Mouse (Mus musculus) hematopoietic stem cell, adult 5-6 weeks (primary cell): ENCODE results near the gene Hrct1. TPM values are rescaled to one million over a fixed set of nuclear protein-coding genes. Genes with fewer than 3 reads are reported as not detected.

ENCODE experiments used
- ATAC-seq, 2 experiments: fragments of 125-278 bp in 1 of 2; replicated peaks in 1 of 2; 2 replicates each; pipeline ENCODE4 v1.8.0; 2016 to 2017; ENCODE audit warnings: inconsistent platforms in 2 of 2, mild to moderate bottlenecking in 2 of 2, moderate number of reproducible peaks in 2 of 2, low read depth in 1 of 2, moderate TSS enrichment in 1 of 2; ENCODE audit not compliant: low FRiP score in 2 of 2, poor library complexity in 2 of 2, severe bottlenecking in 2 of 2, insufficient read depth in 1 of 2, low TSS enrichment in 1 of 2
- total RNA-seq: library from RNA; stranded (forward); fragments of 172-1452, 232-1000 nt; gene quantifications from 2 replicates; pipeline ENCODE4 v1.2.3, GENCODE M21; 2017

Hrct1 gene
- total RNA-seq, 1 experiment from 2014 or later = not detected

DNA sequence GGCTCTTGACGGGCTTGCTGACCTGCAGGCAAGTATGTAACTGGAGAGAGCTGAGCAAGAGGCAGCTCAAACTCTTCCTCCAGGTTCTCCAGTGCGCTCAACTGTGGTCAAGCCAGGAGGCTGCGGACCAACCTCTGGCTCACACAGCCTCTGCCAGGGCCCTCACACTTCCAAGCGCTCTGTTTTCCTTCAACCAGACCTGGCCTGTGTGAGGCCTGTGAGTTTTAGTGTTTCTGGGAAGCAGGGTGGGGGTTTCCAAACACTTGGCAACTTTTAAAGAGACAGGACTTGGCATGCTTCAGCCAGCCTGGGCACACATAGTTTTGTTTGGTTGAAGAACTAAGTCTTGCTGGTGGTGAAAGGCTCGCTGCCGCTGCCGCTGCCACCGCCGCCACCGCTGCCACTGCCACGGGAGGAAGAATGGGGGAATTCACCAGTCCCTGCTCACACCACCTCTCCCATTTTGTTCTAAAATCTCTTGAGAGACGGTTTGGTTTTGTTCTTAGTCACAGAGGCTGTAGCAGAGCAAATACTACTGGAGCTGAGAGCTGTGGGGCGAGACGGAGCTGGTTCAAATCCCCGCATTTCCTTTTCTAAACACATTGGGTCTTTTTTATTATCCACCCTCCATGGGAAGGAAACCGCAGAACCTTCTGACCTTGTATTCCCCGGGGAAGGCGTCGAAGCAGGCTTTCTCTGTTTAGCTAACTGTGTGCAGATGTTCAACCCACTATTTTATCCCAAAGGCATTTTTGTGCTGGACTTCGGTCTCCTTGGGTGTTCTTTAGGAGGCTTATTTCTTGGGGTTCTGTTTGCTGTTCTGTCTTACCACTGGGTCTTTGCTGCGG lies 32.8 kb downstream of the Hrct1 start:
- ATAC-seq = no peak

DNA sequence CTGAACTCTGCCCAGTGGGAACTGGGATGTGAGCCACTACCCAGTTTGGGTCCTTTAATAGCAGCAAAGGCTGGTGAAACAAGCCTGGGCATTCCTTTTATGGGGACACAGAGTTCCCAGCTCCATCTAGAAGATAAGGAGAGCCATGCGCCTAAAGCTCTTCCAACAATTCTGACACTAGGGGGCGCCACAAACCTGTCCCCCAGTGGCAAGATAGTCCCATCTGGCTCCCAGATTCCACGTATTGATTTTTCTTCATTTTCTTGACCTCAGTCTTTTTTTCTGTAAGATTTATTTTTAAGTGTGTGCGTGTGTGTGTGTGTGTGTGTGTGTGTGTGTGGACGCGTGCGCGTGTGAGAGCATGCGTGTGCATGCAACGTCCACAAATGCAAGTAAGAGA lies 33.5 kb downstream of the Hrct1 start:
- ATAC-seq = no peak

DNA sequence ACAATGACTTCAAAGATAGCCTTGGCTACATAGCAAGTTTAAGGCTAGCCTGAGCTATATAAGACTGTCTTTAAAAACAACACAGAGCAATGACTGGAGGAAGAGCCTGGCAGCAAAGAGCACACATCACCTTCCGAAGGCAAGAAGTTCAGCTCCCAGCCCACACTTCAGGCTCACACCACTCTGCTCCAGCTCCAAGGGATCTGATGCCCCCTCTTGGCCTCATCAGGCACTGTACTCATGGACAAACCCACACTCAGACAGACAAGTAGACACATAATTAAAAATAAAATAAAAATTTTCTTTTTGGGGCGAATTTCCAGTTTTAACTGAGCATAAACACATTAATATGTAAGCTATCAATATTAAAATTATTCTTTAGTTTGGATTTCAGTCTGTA lies 34.3 kb downstream of the Hrct1 start:
- no peak for ATAC-seq

DNA sequence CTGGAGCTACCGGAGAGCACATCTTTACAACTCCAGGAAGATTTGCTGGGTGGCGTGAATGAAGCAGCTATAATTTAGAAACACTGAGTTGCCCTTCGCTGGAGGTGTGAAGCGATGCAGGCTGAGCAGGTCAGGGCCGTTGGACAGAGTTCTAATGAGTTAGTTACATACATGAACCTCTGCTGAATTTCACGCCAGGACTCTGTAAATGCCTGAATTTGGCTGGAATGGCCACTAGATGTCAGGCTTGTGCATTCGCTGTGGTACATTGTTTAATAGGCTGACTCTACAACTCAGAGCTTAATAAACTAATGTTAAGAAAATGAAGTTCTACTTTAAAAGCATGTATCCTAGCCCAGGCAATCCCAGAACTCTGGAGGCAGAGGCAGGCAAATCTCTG lies 36.4 kb downstream of the Hrct1 start:
- ATAC-seq = peak; percentile 49 to 62; a peak in 3 of 4 replicates

DNA sequence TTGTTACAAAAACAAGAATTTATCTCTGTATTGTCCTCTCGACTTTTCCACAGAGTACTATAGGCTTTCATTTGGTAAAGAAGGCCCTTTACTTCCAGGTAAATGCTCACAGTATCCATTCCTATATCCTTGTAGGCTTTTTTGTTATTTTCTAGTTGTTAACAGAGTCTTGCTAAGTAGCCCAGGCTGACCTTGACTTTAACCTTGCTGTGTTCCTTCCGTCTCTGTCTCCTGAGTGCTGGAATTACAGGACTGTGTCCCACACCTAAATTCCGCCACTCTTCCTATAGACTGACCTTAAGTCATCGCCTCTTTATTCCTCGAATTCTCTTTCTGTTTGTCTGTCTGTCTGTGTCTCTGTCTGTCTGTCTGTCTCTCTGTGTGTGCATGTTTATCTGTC lies 41.4 kb downstream of the Hrct1 start:
- ATAC-seq = no peak

DNA sequence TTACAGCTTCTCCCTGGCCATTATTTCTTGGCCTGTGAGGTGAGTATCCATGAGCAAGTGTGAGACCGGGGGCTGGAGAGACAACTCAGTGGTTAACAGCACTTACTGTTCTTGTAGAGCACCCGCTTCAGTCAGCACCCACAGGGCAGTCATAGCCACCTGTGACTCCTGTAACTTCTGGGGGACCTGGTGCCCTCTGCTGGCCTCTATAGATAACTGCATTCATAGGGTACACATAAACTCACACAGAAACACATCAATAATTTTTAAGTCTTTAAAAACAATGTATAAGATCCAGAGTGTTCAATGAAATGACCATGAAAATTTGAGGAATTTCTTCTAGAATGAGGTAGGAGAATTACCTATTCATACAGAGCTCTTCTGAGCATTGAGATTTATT lies 42.4 kb downstream of the Hrct1 start:
- no peak for ATAC-seq

DNA sequence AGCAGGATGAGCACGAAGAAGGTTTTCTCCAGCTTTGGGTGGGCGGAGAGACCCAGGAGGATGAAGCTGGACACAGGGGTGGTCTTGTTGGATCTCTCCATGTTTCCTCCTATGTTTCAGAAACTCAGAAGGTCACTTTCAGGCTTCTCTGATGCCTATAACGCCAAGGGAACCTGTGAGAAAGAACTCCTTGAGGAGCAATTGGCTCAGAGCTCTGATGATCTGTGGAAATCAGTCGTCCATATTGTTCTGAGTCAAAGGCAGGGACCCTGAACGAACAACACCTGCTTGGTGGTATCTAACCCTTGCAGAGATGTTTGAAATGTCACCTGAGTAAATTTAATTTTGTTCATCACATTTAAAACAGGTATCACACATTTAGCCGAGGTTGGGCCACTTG lies 43.9 kb downstream of the Hrct1 start, which contains the start of gene Olfr159:
TSS of gene Olfr159 (minus strand) at position 101 of the 400 bp plus-strand sequence.
- no peak for ATAC-seq

DNA sequence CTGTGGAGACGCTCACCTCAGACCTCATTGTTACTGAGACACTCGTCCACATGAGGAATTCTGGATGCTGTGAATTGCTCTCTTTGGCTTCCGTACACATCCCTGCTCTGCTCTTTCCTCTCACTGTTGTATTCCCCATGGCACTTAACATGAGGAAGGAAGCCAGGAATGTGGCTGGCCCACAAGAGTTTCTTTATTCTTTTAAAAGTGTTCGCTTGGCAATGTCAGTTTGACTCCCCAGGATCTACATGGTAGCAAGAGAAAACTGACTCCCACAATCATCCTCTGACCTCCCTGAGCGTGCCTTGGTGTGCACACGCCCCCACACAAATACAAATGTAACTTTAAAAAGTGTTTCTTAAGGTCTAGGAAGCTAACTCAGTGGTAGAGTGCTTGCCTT lies 44.6 kb downstream of the Hrct1 start:
- no peak for ATAC-seq

DNA sequence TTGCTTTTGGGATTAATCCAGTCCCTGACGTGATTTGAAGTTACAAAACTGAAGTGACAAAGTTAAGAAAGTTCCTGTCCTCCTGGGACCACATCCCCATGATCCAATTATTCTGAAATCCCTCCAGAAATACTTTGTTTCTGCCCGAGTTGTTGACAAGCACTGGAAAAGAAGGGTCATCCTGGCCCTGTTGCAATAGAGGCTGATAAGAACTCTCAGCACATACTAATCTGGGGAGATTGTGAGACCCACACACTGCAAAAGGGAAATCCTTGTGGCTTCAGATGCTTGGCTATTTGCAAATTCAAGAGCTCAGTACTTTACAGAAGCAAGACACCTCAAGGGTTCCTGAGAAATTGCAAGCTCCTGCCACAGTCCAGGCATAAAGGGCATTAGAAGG lies 45.3 kb downstream of the Hrct1 start:
- no peak for ATAC-seq

Other genes starting within 250 kb of the Hrct1 start
- gene Sit1, start 243.5 kb upstream of the Hrct1 start, total RNA-seq = not detected in 2 replicates
- 45.7 and 55.6 TPM in 2 replicates for gene Ccdc107, start 234.3 kb upstream of the Hrct1 start, total RNA-seq
- 66.5 and 76.9 TPM in 2 replicates for gene Arhgef39, start 227.5 kb upstream of the Hrct1 start, total RNA-seq
- gene Car9, start 220.2 kb upstream of the Hrct1 start, total RNA-seq = 2.4 and 10.6 TPM in 2 replicates
- gene Tpm2, start 203.4 kb upstream of the Hrct1 start, total RNA-seq = 18.6 and 28.2 TPM in 2 replicates
- 76.7 and 97.5 TPM in 2 replicates for gene Creb3, start 164.9 kb upstream of the Hrct1 start, total RNA-seq
- gene Tln1, start 164.5 kb upstream of the Hrct1 start, total RNA-seq = 306 and 337 TPM in 2 replicates
- 13.6 and 41.0 TPM in 2 replicates for gene Rgp1, start 148.5 kb upstream of the Hrct1 start, total RNA-seq
- gene Gba2, start 148.3 kb upstream of the Hrct1 start, total RNA-seq = 11.9 and 19.9 TPM in 2 replicates
- 0.40 TPM in 1 of 2 replicates, not detected in the other for gene Msmp, start 142.7 kb upstream of the Hrct1 start, total RNA-seq
- gene Npr2, start 95.3 kb upstream of the Hrct1 start, total RNA-seq = 4.2 and 7.2 TPM in 2 replicates
- not detected in 2 replicates for gene Spag8, start 73.6 kb upstream of the Hrct1 start, total RNA-seq
- 61.0 and 88.4 TPM in 2 replicates for gene Hint2, start 70.7 kb upstream of the Hrct1 start, total RNA-seq
- gene Tmem8b, start 58.2 kb upstream of the Hrct1 start, total RNA-seq = 1.3 and 1.8 TPM in 2 replicates
- gene Fam221b, start 58.0 kb upstream of the Hrct1 start, total RNA-seq = 0.44 and 0.50 TPM in 2 replicates
- gene Olfr70, start 26.4 kb upstream of the Hrct1 start, total RNA-seq = not detected in 2 replicates
- gene Olfr71, start 16.9 kb upstream of the Hrct1 start, total RNA-seq = not detected in 2 replicates
- not detected in 2 replicates for gene Spaar, start 2.8 kb downstream of the Hrct1 start, total RNA-seq
- not detected in 2 replicates for gene Olfr159, start 43.8 kb downstream of the Hrct1 start, total RNA-seq
- not detected in 2 replicates for gene Olfr156, start 96.7 kb downstream of the Hrct1 start, total RNA-seq
- gene Olfr157, start 113.0 kb downstream of the Hrct1 start, total RNA-seq = not detected in 2 replicates
- gene Olfr155, start 124.4 kb downstream of the Hrct1 start, total RNA-seq = not detected in 2 replicates
- gene Reck, start 148.3 kb downstream of the Hrct1 start, total RNA-seq = 2.5 and 2.8 TPM in 2 replicates
- 40.2 and 62.5 TPM in 2 replicates for gene Glipr2, start 230.2 kb downstream of the Hrct1 start, total RNA-seq